Mouse (Mus musculus): Measurements from ENCODE around the gene Setd4. TPM values are rescaled to one million over a fixed set of nuclear protein-coding genes. Genes with fewer than 3 reads are reported as not detected.

The Setd4 gene
- polyA plus RNA-seq, 1 experiment from 2014 or later = 12.0 TPM

GRCm38 (mm10) chr16:93604481-93604969 lies 662 bp upstream of the Setd4 start:
- peaks cover 4% of the 10 kb centered on the region; the same call in 1 of the 2 replicates for H3K4me1 ChIP-seq (ENCODE audit: insufficient read depth)
- no peaks in the 10 kb centered on the region for H3K9me3 ChIP-seq (ENCODE audit: low read depth, low read length)
- 8% methylated on average over 16 of the region's 16 CpGs for WGBS
- H3K4me2 ChIP-seq = peak overlapping the region; percentile 82
- no peaks in the 10 kb centered on the region for H3K27me3 ChIP-seq (ENCODE audit: insufficient read depth, low read length)
- ATAC-seq (ENCODE audit: insufficient read depth) (no peak), DNase-seq (peak; percentile 61)
- H3K36me3 ChIP-seq (ENCODE audit: insufficient read depth) = peaks cover 1% of the 10 kb centered on the region; the same call in 1 of the 2 replicates
- TF ChIP-seq CTCF (IDR thresholded peaks at IDR 0.05; ENCODE audit: low read depth) = no peak
- H3K27ac ChIP-seq (ENCODE audit: low read depth) = peak overlapping the region; percentile 96
- peak overlapping the region; percentile 79 for H3K9ac ChIP-seq
- H3K4me3 ChIP-seq (ENCODE audit: low read depth, low read length) = peak overlapping the region; percentile 58

- 85% methylated on average over 6 of the region's 6 CpGs for WGBS
- H3K4me3 ChIP-seq (ENCODE audit: low read depth, low read length) = no peak overlapping the region
- H3K4me2 ChIP-seq = no peak overlapping the region
- no peak for TF ChIP-seq CTCF (IDR thresholded peaks at IDR 0.05; ENCODE audit: low read depth)
- no peak overlapping the region for H3K9ac ChIP-seq
- no peaks in the 10 kb centered on the region for H3K9me3 ChIP-seq (ENCODE audit: low read depth, low read length)
- peaks cover 13% of the 10 kb centered on the region; the same call in 1 of the 2 replicates for H3K36me3 ChIP-seq (ENCODE audit: insufficient read depth)
- H3K27ac ChIP-seq (ENCODE audit: low read depth) = no peak overlapping the region
- ATAC-seq (ENCODE audit: insufficient read depth) (no peak), DNase-seq (no peak)
- H3K4me1 ChIP-seq (ENCODE audit: insufficient read depth) = peaks cover 2% of the 10 kb centered on the region; the same call in 1 of the 2 replicates
- H3K27me3 ChIP-seq (ENCODE audit: insufficient read depth, low read length) = no peaks in the 10 kb centered on the region
These were observed 4.4 kb downstream of the Setd4 start for GRCm38 (mm10) chr16:93599461-93599860.

- H3K9me3 ChIP-seq (ENCODE audit: low read depth, low read length) = no peaks in the 10 kb centered on the region
- TF ChIP-seq CTCF (IDR thresholded peaks at IDR 0.05; ENCODE audit: low read depth) = no peak
- H3K36me3 ChIP-seq (ENCODE audit: insufficient read depth) = peaks cover 20% of the 10 kb centered on the region; the same call in 1 of the 2 replicates
- ATAC-seq (ENCODE audit: insufficient read depth) (no peak), DNase-seq (no peak)
- no peaks in the 10 kb centered on the region for H3K4me1 ChIP-seq (ENCODE audit: insufficient read depth)
- no peak overlapping the region for H3K4me2 ChIP-seq
- no peak overlapping the region for H3K9ac ChIP-seq
- 90% methylated on average over 9 of the region's 9 CpGs for WGBS
- H3K27me3 ChIP-seq (ENCODE audit: insufficient read depth, low read length) = no peaks in the 10 kb centered on the region
- H3K4me3 ChIP-seq (ENCODE audit: low read depth, low read length) = no peak overlapping the region
- H3K27ac ChIP-seq (ENCODE audit: low read depth) = no peak overlapping the region
These were observed 6.3 kb downstream of the Setd4 start for GRCm38 (mm10) chr16:93597551-93597950.

- no peaks in the 10 kb centered on the region for H3K4me1 ChIP-seq (ENCODE audit: insufficient read depth)
- ATAC-seq (ENCODE audit: insufficient read depth) = no peak
- H3K36me3 ChIP-seq (ENCODE audit: insufficient read depth) = peaks cover 20% of the 10 kb centered on the region; the same call in 1 of the 2 replicates
- H3K27me3 ChIP-seq (ENCODE audit: insufficient read depth, low read length) = no peaks in the 10 kb centered on the region
- no peak overlapping the region for H3K4me2 ChIP-seq
- H3K4me3 ChIP-seq (ENCODE audit: low read depth, low read length) = no peak overlapping the region
- WGBS = 91% methylated on average over 7 of the region's 7 CpGs
- H3K9ac ChIP-seq = no peak overlapping the region
- TF ChIP-seq CTCF (IDR thresholded peaks at IDR 0.05; ENCODE audit: low read depth) = no peak
- DNase-seq = no peak
- H3K9me3 ChIP-seq (ENCODE audit: low read depth, low read length) = no peaks in the 10 kb centered on the region
- H3K27ac ChIP-seq (ENCODE audit: low read depth) = no peak overlapping the region
These were observed 7.1 kb downstream of the Setd4 start for GRCm38 (mm10) chr16:93596807-93597206.

- H3K27me3 ChIP-seq (ENCODE audit: insufficient read depth, low read length) = no peaks in the 10 kb centered on the region
- ATAC-seq (ENCODE audit: insufficient read depth) (no peak), DNase-seq (no peak)
- TF ChIP-seq CTCF (IDR thresholded peaks at IDR 0.05; ENCODE audit: low read depth) = no peak
- no peak overlapping the region for H3K4me3 ChIP-seq (ENCODE audit: low read depth, low read length)
- peaks cover 26% of the 10 kb centered on the region; the same call in 1 of the 2 replicates for H3K36me3 ChIP-seq (ENCODE audit: insufficient read depth)
- no peak overlapping the region for H3K9ac ChIP-seq
- H3K4me1 ChIP-seq (ENCODE audit: insufficient read depth) = no peaks in the 10 kb centered on the region
- WGBS = 75% methylated on average over 5 of the region's 5 CpGs
- H3K9me3 ChIP-seq (ENCODE audit: low read depth, low read length) = no peaks in the 10 kb centered on the region
- H3K27ac ChIP-seq (ENCODE audit: low read depth) = no peak overlapping the region
- no peak overlapping the region for H3K4me2 ChIP-seq
These were observed 8.1 kb downstream of the Setd4 start for GRCm38 (mm10) chr16:93595766-93596165.

GRCm38 (mm10) chr16:93594448-93594847 lies 9.4 kb downstream of the Setd4 start:
- no peak overlapping the region for H3K27ac ChIP-seq (ENCODE audit: low read depth)
- no peaks in the 10 kb centered on the region for H3K4me1 ChIP-seq (ENCODE audit: insufficient read depth)
- H3K4me3 ChIP-seq (ENCODE audit: low read depth, low read length) = no peak overlapping the region
- no peaks in the 10 kb centered on the region for H3K9me3 ChIP-seq (ENCODE audit: low read depth, low read length)
- DNase-seq (no peak), ATAC-seq (ENCODE audit: insufficient read depth) (no peak)
- no peak for TF ChIP-seq CTCF (IDR thresholded peaks at IDR 0.05; ENCODE audit: low read depth)
- WGBS = 92% methylated on average over 10 of the region's 10 CpGs
- H3K36me3 ChIP-seq (ENCODE audit: insufficient read depth) = peaks cover 38% of the 10 kb centered on the region; the same call in 1 of the 2 replicates
- no peaks in the 10 kb centered on the region for H3K27me3 ChIP-seq (ENCODE audit: insufficient read depth, low read length)
- no peak overlapping the region for H3K4me2 ChIP-seq
- H3K9ac ChIP-seq = no peak overlapping the region

- Histone ChIP-seq H3K27me3 (ENCODE audit: insufficient read depth, low read length) (no peaks in the 10 kb centered on the region), H3K4me2 (no peak overlapping the region), H3K9me3 (ENCODE audit: low read depth, low read length) (no peaks in the 10 kb centered on the region), H3K4me1 (ENCODE audit: insufficient read depth) (no peaks in the 10 kb centered on the region), H3K9ac (no peak overlapping the region), H3K36me3 (ENCODE audit: insufficient read depth) (peaks cover 38% of the 10 kb centered on the region; the same call in 1 of the 2 replicates), H3K27ac (ENCODE audit: low read depth) (no peak overlapping the region), H3K4me3 (ENCODE audit: low read depth, low read length) (no peak overlapping the region)
- no peak for ATAC-seq (ENCODE audit: insufficient read depth)
- DNase-seq = no peak
- TF ChIP-seq CTCF (IDR thresholded peaks at IDR 0.05; ENCODE audit: low read depth) = no peak
- 84% methylated on average over 8 of the region's 8 CpGs for WGBS
These were observed 10.5 kb downstream of the Setd4 start for GRCm38 (mm10) chr16:93593406-93593805.

All from lung, embryonic 14.5 days (tissue).